Mouse (Mus musculus) colon, adult 2 months (tissue): ENCODE data around the gene Serpinb9e. TPM values are rescaled to one million over a fixed set of nuclear protein-coding genes. Genes with fewer than 3 reads are reported as not detected.

Experiments
- polyA plus RNA-seq: library from polyadenylated mRNA; depleted of rRNA; stranded (reverse); fragments of >200 nt; gene quantifications from 2 replicates; pipeline ENCODE4 v1.2.3, GENCODE M21; 2012; rRNA removed

Gene Serpinb9e
- not detected in 2 replicates for polyA plus RNA-seq

DNA sequence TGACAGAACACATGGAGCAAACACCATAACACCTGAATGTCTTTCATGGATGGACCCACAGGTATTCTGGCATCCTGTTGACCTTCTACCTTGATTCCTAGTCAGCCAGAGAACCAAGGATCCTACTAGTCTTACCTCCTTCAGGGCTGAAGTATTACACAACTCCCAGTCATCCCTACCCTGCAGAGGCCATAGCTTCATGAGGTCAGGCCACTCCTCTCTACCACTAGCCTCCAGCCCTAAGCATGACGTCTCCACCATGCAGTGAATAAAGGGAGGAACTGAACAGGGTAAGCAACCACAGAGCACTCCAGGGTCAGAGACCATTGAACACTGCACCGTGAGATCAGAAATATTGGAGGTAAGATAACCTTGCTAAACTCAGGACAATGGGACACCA is at the start of gene Serpinb9e:
Gene Serpinb9e (plus strand): TSS at position 301 of the 400 bp plus-strand sequence.

Other genes starting within 250 kb of the Serpinb9e start
- 0.93 and 1.2 TPM in 2 replicates for gene Serpinb9, start 246.4 kb upstream of the Serpinb9e start, polyA plus RNA-seq
- not detected in 2 replicates for gene Serpinb9b, start 222.2 kb upstream of the Serpinb9e start, polyA plus RNA-seq
- gene Serpinb1b, start 171.0 kb upstream of the Serpinb9e start, polyA plus RNA-seq, result not detected in 2 replicates
- gene Serpinb9c, start 89.9 kb upstream of the Serpinb9e start, polyA plus RNA-seq, result not detected in 2 replicates
- not detected in 2 replicates for gene Serpinb9d, start 56.7 kb upstream of the Serpinb9e start, polyA plus RNA-seq
- gene Serpinb9f, start 74.5 kb downstream of the Serpinb9e start, polyA plus RNA-seq, result not detected in 2 replicates
- gene Gm11397, start 146.1 kb downstream of the Serpinb9e start, polyA plus RNA-seq, result not detected in 2 replicates
- not detected in 2 replicates for gene Serpinb9g, start 235.2 kb downstream of the Serpinb9e start, polyA plus RNA-seq